Mouse (Mus musculus) kidney, postnatal 0 days (tissue): ENCODE measurements around the gene Emc10. TPM values are rescaled to one million over a fixed set of nuclear protein-coding genes. Genes with fewer than 3 reads are reported as not detected.
A peak's percentile ranks its signal among the peaks of the same experiment; 100 is the strongest.

ENCODE experiments used
- ATAC-seq: fragments of 200-750 bp; cut with Nextera tagmentation; replicated peaks from 2 replicates; pipeline ENCODE4 v1.8.0; 2017; ENCODE audit warnings: low read depth, moderate number of reproducible peaks, moderate TSS enrichment, moderate library complexity; ENCODE audit not compliant: low FRiP score
- DNase-seq: peaks from one replicate; pipeline ENCODE4 v3.0.0-alpha.2; 2016; ENCODE audit warnings: low spot score
- H3K27ac ChIP-seq: fragments of 300-500 bp; sonication (generic); 2 replicates; pipeline ENCODE4 v1.5.1; 2014; ENCODE audit warnings: mild to moderate bottlenecking
- H3K27me3 ChIP-seq: fragments of 300-500 bp; sonication (generic); 2 replicates; pipeline ENCODE4 v1.6.1; 2014; ENCODE audit warnings: low read length, mixed read lengths; ENCODE audit not compliant: insufficient read depth
- H3K36me3 ChIP-seq: fragments of 300-500 bp; sonication (generic); 2 replicates; pipeline ENCODE4 v1.6.1; 2014; ENCODE audit warnings: low read length, mixed read lengths; ENCODE audit not compliant: insufficient read depth
- H3K4me1 ChIP-seq: fragments of 300-500 bp; sonication (generic); replicated peaks from 2 replicates; pipeline ENCODE4 v1.6.1; 2014; ENCODE audit warnings: antibody characterized with exemption, low read length, mixed read lengths; ENCODE audit not compliant: insufficient read depth
- H3K4me2 ChIP-seq: fragments of 300-500 bp; sonication (generic); 2 replicates; pipeline ENCODE4 v1.6.1; 2014; ENCODE audit warnings: mild to moderate bottlenecking, low read length, moderate library complexity, mixed read lengths
- H3K4me3 ChIP-seq: fragments of 300-500 bp; sonication (generic); replicated peaks from 2 replicates; pipeline ENCODE4 v1.5.1; 2014; ENCODE audit warnings: low read depth, low read length
- H3K9ac ChIP-seq: fragments of 300-500 bp; sonication (generic); 2 replicates; pipeline ENCODE4 v1.6.1; 2014; ENCODE audit warnings: low read depth, low read length
- H3K9me3 ChIP-seq: fragments of 300-500 bp; sonication (generic); replicated peaks from 2 replicates; pipeline ENCODE4 v1.6.1; 2016; ENCODE audit warnings: low read length, inconsistent platforms, mixed read lengths
- CTCF ChIP-seq: IDR thresholded peaks from 2 replicates; pipeline ENCODE4 v1.5.1; 2016; ENCODE audit warnings: antibody characterized with exemption, low read depth, mild to moderate bottlenecking, moderate library complexity
- WGBS: fragments of 180-500 bp; shearing (Covaris S2); extraction: QIAGEN DNeasy Blood & Tissue Kit; methylation state at CpG from one replicate; pipeline ENCODE4 v1.1.7; 2014; 5-methylcytosine and 5-hydroxymethylcytosine counted together
- polyA plus RNA-seq: library from polyadenylated mRNA; unstranded; fragments of >200 nt; fragmentation: Nextera tagmentation; extraction: Ambion mirVana; gene quantifications from 2 replicates; pipeline ENCODE4 v1.2.1, GENCODE M21; 2015

Gene Emc10
- 113 and 136 TPM in 2 replicates for polyA plus RNA-seq

- H3K27me3 ChIP-seq: no peaks in the 10 kb centered on the region
- ATAC-seq (peak; percentile 97), DNase-seq (peak; percentile 98)
- TF ChIP-seq CTCF: peak; percentile 13; the same call in 1 of the 2 replicates
- peaks cover 23% of the 10 kb centered on the region for H3K36me3 ChIP-seq
- peak within 1 kb of the TSS; percentile 92 for H3K4me2 ChIP-seq
- H3K27ac ChIP-seq: peak within 1 kb of the TSS; percentile 94
- peak within 1 kb of the TSS; percentile 82 for H3K9ac ChIP-seq
- H3K4me1 ChIP-seq: peaks cover 8% of the 10 kb centered on the region; the same call in 1 of the 2 replicates
- no peaks in the 10 kb centered on the region for H3K9me3 ChIP-seq
- WGBS: 1% methylated on average over 56 of the region's 58 CpGs
- H3K4me3 ChIP-seq: peak within 1 kb of the TSS; percentile 82
Measured at GRCm38 (mm10) chr7:44495992-44496770, at the start of gene Emc10, which contains the start of gene Fam71e1. Gene Emc10 (minus strand): TSS chr7:44496529. Gene Fam71e1 (plus strand): TSS chr7:44496581.

- no peak overlapping the region for H3K9ac ChIP-seq
- no peak overlapping the region for H3K27ac ChIP-seq
- WGBS: 82% methylated on average over 12 of the region's 12 CpGs
- no peaks in the 10 kb centered on the region for H3K9me3 ChIP-seq
- no peaks in the 10 kb centered on the region; the same call in 1 of the 2 replicates for H3K4me1 ChIP-seq
- H3K36me3 ChIP-seq: peaks cover 25% of the 10 kb centered on the region; the same call in 1 of the 2 replicates
- no peaks in the 10 kb centered on the region for H3K27me3 ChIP-seq
- no peak for TF ChIP-seq CTCF
- H3K4me2 ChIP-seq: no peak overlapping the region
- no peak overlapping the region for H3K4me3 ChIP-seq
- ATAC-seq (no peak), DNase-seq (no peak)
Measured at GRCm38 (mm10) chr7:44543071-44543470, 46.7 kb upstream of the Emc10 start.

GRCm38 (mm10) chr7:44542555-44542954 is 46.2 kb upstream of the Emc10 start:
- no peak for TF ChIP-seq CTCF
- Histone ChIP-seq H3K36me3 (peaks cover 30% of the 10 kb centered on the region), H3K27ac (no peak overlapping the region), H3K9me3 (no peaks in the 10 kb centered on the region), H3K27me3 (no peaks in the 10 kb centered on the region), H3K9ac (no peak overlapping the region), H3K4me1 (no peaks in the 10 kb centered on the region), H3K4me2 (no peak overlapping the region), H3K4me3 (no peak overlapping the region)
- no peak for ATAC-seq
- WGBS: 93% methylated on average over 11 of the region's 11 CpGs
- no peak for DNase-seq

- Histone ChIP-seq H3K4me2 (no peak overlapping the region), H3K36me3 (peaks cover 37% of the 10 kb centered on the region), H3K9ac (no peak overlapping the region), H3K27ac (no peak overlapping the region), H3K9me3 (no peaks in the 10 kb centered on the region), H3K4me1 (no peaks in the 10 kb centered on the region), H3K4me3 (no peak overlapping the region), H3K27me3 (no peaks in the 10 kb centered on the region)
- 91% methylated on average over 41 of the region's 41 CpGs for WGBS
- ATAC-seq (no peak), DNase-seq (no peak)
- TF ChIP-seq CTCF: no peak
Measured at GRCm38 (mm10) chr7:44538756-44539624, 42.7 kb upstream of the Emc10 start.

GRCm38 (mm10) chr7:44537496-44537895 is 41.2 kb upstream of the Emc10 start:
- DNase-seq (no peak), ATAC-seq (no peak)
- Histone ChIP-seq H3K27ac (no peak overlapping the region), H3K27me3 (no peaks in the 10 kb centered on the region), H3K4me2 (no peak overlapping the region), H3K4me1 (no peaks in the 10 kb centered on the region), H3K9me3 (no peaks in the 10 kb centered on the region), H3K36me3 (peaks cover 35% of the 10 kb centered on the region), H3K4me3 (no peak overlapping the region), H3K9ac (no peak overlapping the region)
- 90% methylated on average over 13 of the region's 13 CpGs for WGBS
- TF ChIP-seq CTCF: no peak

- no peak overlapping the region for H3K4me2 ChIP-seq
- no peak for TF ChIP-seq CTCF
- no peaks in the 10 kb centered on the region for H3K4me1 ChIP-seq
- H3K9ac ChIP-seq: no peak overlapping the region
- no peaks in the 10 kb centered on the region for H3K9me3 ChIP-seq
- 52% methylated on average over 7 of the region's 7 CpGs for WGBS
- DNase-seq: no peak
- H3K4me3 ChIP-seq: no peak overlapping the region
- no peaks in the 10 kb centered on the region for H3K27me3 ChIP-seq
- no peak for ATAC-seq
- H3K36me3 ChIP-seq: peaks cover 31% of the 10 kb centered on the region
- H3K27ac ChIP-seq: no peak overlapping the region
Measured at GRCm38 (mm10) chr7:44537009-44537408, 40.7 kb upstream of the Emc10 start.
